Mouse (Mus musculus) A20 (cell line): ENCODE results near the gene Gm49721.
"Not testable (repeated sequence)": the region's sequence is repeated elsewhere in the genome, so short reads cannot be mapped to it uniquely, and the experiment has no call there.

Source experiments
- DNase-seq: peaks from one replicate; pipeline ENCODE4 v3.0.0-alpha.2; 2011; ENCODE audit warnings: low read depth, low spot score

The Gm49721 gene

DNA sequence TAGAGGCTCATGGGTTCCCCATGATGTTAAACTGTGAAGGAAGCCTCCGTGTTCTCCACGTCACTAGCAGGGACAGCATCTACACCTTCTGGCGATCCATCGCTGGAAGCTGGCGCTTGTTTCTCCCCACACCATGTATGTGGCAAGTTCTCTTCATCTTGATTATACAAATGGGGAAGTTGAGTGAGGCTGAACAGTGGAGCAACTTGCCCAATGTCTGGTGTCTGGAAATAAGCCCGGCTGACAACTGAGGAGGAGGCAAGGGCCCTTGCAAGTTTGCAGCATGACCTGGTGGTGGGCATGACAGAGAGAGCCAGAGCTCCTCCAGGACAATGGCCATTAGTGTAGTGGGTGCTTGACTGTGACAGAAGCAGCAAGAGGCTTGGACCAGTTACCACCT lies 96.8 kb downstream of the Gm49721 start:
- DNase-seq, result not testable (repeated sequence)

DNA sequence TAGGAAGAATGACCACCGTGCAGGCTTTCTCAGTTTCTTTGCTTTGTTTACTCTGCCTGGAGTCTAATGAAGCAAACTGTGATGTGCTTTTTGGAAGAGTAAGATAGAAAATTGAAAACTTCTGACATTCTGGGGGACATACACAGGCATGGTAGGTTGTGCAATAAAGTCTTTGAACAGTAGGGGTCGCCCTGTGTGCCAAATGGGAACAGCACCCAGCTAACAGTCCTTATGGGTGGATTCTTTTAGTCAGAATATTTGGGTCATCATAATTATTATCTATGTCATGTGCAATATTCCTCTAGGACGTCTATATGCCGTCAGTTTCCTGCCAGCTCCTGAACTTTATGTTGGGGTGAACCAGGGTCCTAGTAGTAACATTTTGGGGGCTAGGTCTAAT lies 100.9 kb downstream of the Gm49721 start:
- DNase-seq, result not testable (repeated sequence)

DNA sequence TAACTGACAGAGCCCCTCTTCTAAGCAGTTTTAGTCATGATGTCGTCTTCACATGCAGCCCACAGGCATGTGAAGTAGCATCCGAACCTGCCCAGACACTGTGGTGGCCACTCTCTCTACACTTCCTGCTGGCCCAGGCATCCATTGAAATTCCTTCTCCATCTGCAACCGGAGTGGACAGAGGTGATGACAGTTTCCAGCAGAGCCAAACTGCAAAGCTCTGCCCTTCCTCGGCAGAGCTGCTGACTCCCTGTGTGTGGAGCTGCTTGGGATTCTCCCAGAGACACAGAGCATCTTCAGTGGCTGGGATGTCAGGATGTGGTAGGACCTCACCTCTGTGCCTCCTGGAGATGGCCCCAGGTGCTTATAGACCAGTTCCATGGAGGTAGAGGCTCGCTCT lies 105.8 kb downstream of the Gm49721 start:
- DNase-seq, result not testable (repeated sequence)

DNA sequence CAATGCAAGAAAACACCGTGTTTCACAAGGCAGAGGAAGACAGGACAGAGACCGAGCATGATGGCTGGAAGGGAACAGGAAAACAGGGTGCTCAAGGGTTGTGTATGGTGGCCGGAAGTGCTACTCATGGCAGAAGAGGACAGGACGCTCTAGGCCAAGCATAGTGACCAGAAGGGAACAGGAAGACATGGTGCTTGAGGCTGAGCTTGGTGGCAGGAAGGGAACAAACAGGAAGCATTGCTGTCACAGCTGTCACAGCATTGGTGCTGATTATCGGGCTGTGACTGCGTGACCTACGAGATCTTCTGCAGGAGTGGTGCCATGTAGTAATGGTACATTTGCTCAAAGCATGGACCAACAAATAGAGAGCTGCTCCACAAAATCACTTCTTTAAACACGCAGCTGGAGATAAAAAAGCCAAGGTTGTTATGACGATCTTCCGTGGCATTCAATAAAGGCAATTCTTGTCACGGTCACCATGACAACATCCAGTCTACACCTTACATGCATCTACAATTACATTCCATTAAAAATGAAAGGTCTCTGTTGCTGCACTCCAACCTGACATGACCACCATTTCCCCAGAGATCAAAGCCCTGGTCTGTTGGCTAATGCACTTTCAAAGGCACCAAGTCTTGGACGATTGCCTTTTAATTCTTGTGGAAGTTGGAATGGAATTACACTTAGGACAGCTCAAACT lies 106.9 kb downstream of the Gm49721 start:
- not testable (repeated sequence) for DNase-seq

DNA sequence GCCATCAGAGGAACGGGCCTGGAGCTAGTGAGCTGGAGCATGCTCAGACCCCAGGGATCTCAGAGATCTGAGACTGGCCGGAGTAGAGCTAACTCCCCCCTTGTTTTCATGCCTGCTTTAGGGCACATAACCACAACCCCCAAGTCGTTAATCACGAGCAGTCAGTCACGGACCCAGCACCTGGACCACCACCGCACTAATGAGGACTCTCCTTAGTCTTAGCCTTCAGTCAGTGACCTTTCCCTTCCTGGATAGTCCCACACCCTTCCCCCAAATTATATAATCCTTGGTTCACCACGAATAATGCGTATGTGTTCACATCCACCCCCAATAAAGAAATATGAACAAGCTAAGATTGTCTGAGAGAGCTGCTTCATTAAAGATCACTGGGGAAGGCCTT lies 108.1 kb downstream of the Gm49721 start:
- DNase-seq, result not testable (repeated sequence)
